Comparison of ENCODE assay signal across 7 mouse cellular contexts in genomic region chr2:19919190-19919589, GRCm38 (mm10). TPM values are rescaled to one million over a fixed set of nuclear protein-coding genes. Genes with fewer than 3 reads are reported as not detected.
A peak's percentile ranks its signal among the peaks of the same experiment; 100 is the strongest.
DNase-seq lines count a peak whose midpoint lies in the region; TF ChIP-seq lines count a peak whose summit lies in the region.

No protein-coding gene starts in this region.

- H3K4me1 ChIP-seq in cortical plate, adult 2 months (ENCODE audit: control insufficient read depth, insufficient read depth, low read length) = no peaks in the 10 kb centered on the region

- intact Hi-C loops in left cerebral cortex, adult 2 months (cut with DNase I) = loop anchor here (10.0 kb wide), 2 partner anchors 394 to 504 kb away; no protein-coding TSS in a partner anchor

- H3K4me3 ChIP-seq in left cerebral cortex, adult 2 months = no peak overlapping the region
- no peak overlapping the region for H3K4me3 ChIP-seq in cortical plate, adult 2 months (ENCODE audit: insufficient read depth, low read length)

- peak; percentile 27 to 34 for DNase-seq in left cerebral cortex, adult 2 months (ENCODE audit: extremely low spot score in 1 of 2, low spot score in 2 of 2)
- DNase-seq in left cerebral cortex, adult 11 months (ENCODE audit: low spot score) = no peak
- DNase-seq in R1 (ENCODE audit: low read depth, low spot score) = peak; percentile 80
- DNase-seq in induced T-regulatory cell, adult 2 months (ENCODE audit: low read depth) = peak; percentile 38
- peak; percentile 31 for DNase-seq in lung, postnatal 25 days (ENCODE audit: low spot score)
- peak; percentile 63 for DNase-seq in thymus, postnatal 14 days

- no peak overlapping the region for H3K27ac ChIP-seq in left cerebral cortex, adult 2 months
- no peak overlapping the region for H3K27ac ChIP-seq in cortical plate, adult 2 months (ENCODE audit: insufficient read depth, low read length)

- TF ChIP-seq POLR2A in cortical plate, adult 2 months (IDR thresholded peaks at IDR 0.05; ENCODE audit: extremely low read depth, insufficient read depth, low read length) = no peak

- TF ChIP-seq CTCF in left cerebral cortex, adult 2 months (IDR thresholded peaks at IDR 0.05) = peak; percentile 68
- TF ChIP-seq CTCF in cortical plate, adult 2 months (IDR thresholded peaks at IDR 0.05; ENCODE audit: extremely low read depth, insufficient read depth, low read length) = peak; percentile 47

RNA-seq across cellular contexts. Expression of gene Etl4, which starts 9.6 kb away (rescaled TPM):
- 100 to 1,000 TPM; 138 to 142 TPM for total RNA-seq in left cerebral cortex, adult 2 months (2021)
- polyA plus RNA-seq in cortical plate, adult 2 months (2012; rRNA removed) = 90.7 and 91.2 TPM in 2 replicates
